ENCODE assay signal across 8 mouse cellular contexts in genomic region chr11:97150411-97151330, GRCm38 (mm10). TPM values are rescaled to one million over a fixed set of nuclear protein-coding genes. Genes with fewer than 3 reads are reported as not detected.
DNase-seq lines count a peak whose midpoint lies in the region; ATAC-seq and TF ChIP-seq lines count a peak whose summit lies in the region.

No protein-coding gene starts in this region.

- H3K4me2 ChIP-seq in forebrain, embryonic 14.5 days (ENCODE audit: low read length): peak overlapping the region; percentile 77
- peak overlapping the region; percentile 84 for H3K4me2 ChIP-seq in lung, embryonic 14.5 days
- H3K4me2 ChIP-seq in neural tube, embryonic 15.5 days: peak overlapping the region; percentile 89

- intact Hi-C loops in heart, postnatal 25 days (cut with DNase I): no loop called here

- peak overlapping the region; percentile 70 for H3K4me3 ChIP-seq in forebrain, embryonic 14.5 days (ENCODE audit: low read depth, low read length)
- peak overlapping the region; percentile 70 for H3K4me3 ChIP-seq in lung, embryonic 14.5 days (ENCODE audit: low read depth, low read length)
- peak overlapping the region; percentile 78 for H3K4me3 ChIP-seq in neural tube, embryonic 15.5 days (replicated peaks)

- H3K9me3 ChIP-seq in forebrain, embryonic 14.5 days (replicated peaks; ENCODE audit: control insufficient read depth, low read length): no peaks in the 10 kb centered on the region
- no peaks in the 10 kb centered on the region for H3K9me3 ChIP-seq in lung, embryonic 14.5 days (ENCODE audit: low read depth, low read length)
- no peaks in the 10 kb centered on the region for H3K9me3 ChIP-seq in neural tube, embryonic 15.5 days (replicated peaks)

- under 1% methylated on average over 69 of the region's 102 CpGs for WGBS in forebrain, embryonic 14.5 days
- under 1% methylated on average over 97 of the region's 102 CpGs for WGBS in lung, embryonic 14.5 days
- under 1% methylated on average over 82 of the region's 102 CpGs for WGBS in neural tube, embryonic 15.5 days

- peak overlapping the region; percentile 89 for H3K27ac ChIP-seq in forebrain, embryonic 14.5 days (ENCODE audit: low read depth, low read length)
- peak overlapping the region; percentile 94 for H3K27ac ChIP-seq in lung, embryonic 14.5 days (ENCODE audit: low read depth)
- peak overlapping the region; percentile 96 for H3K27ac ChIP-seq in neural tube, embryonic 15.5 days (replicated peaks)

- peak; percentile 82 for DNase-seq in ES-CJ7 (ENCODE audit: low read depth, low spot score)
- DNase-seq in forebrain, embryonic 14.5 days (ENCODE audit: low spot score): peak; percentile 84
- peak; percentile 49 for DNase-seq in heart, postnatal 25 days (ENCODE audit: low spot score)
- DNase-seq in layer of hippocampus, adult 9-11 months: peak; percentile 77
- DNase-seq in lung, embryonic 14.5 days: peak; percentile 89
- no peak for DNase-seq in spleen, postnatal 14 days (ENCODE audit: low spot score in 2 of 2)

- peaks cover 18% of the 10 kb centered on the region for H3K4me1 ChIP-seq in forebrain, embryonic 14.5 days (ENCODE audit: control insufficient read depth, insufficient read depth, low read length)
- H3K4me1 ChIP-seq in lung, embryonic 14.5 days (ENCODE audit: insufficient read depth): peaks cover 13% of the 10 kb centered on the region
- H3K4me1 ChIP-seq in neural tube, embryonic 15.5 days: peaks cover 45% of the 10 kb centered on the region

- H3K27me3 ChIP-seq in forebrain, embryonic 14.5 days (replicated peaks; ENCODE audit: control insufficient read depth, insufficient read depth, low read length): no peaks in the 10 kb centered on the region
- no peaks in the 10 kb centered on the region; the same call in 1 of the 2 replicates for H3K27me3 ChIP-seq in lung, embryonic 14.5 days (ENCODE audit: insufficient read depth, low read length)
- no peaks in the 10 kb centered on the region for H3K27me3 ChIP-seq in neural tube, embryonic 15.5 days (replicated peaks)

- peak overlapping the region; percentile 82 for H3K9ac ChIP-seq in forebrain, embryonic 14.5 days (ENCODE audit: low read length)
- H3K9ac ChIP-seq in lung, embryonic 14.5 days: peak overlapping the region; percentile 73
- H3K9ac ChIP-seq in neural tube, embryonic 15.5 days (replicated peaks): peak overlapping the region; percentile 87

- H3K36me3 ChIP-seq in forebrain, embryonic 14.5 days (ENCODE audit: control insufficient read depth, insufficient read depth, low read length): peaks cover 14% of the 10 kb centered on the region
- peaks cover 28% of the 10 kb centered on the region for H3K36me3 ChIP-seq in lung, embryonic 14.5 days (ENCODE audit: insufficient read depth)
- H3K36me3 ChIP-seq in neural tube, embryonic 15.5 days: peaks cover 27% of the 10 kb centered on the region

- no peak for TF ChIP-seq CTCF in lung, embryonic 14.5 days (IDR thresholded peaks at IDR 0.05; ENCODE audit: low read depth)

- peak; percentile 57 for ATAC-seq in cerebellum, adult (ENCODE audit: insufficient number of reproducible peaks, low FRiP score, low TSS enrichment)
- ATAC-seq in forebrain, embryonic 14.5 days: peak; percentile 84
- peak; percentile 78 for ATAC-seq in lung, embryonic 14.5 days (ENCODE audit: insufficient read depth)
- peak; percentile 85 for ATAC-seq in neural tube, embryonic 15.5 days (ENCODE audit: low FRiP score)

RNA-seq across cellular contexts. Expression of gene Tbkbp1, which starts 0.6 kb away (rescaled TPM):
- 4.8 and 5.4 TPM in 2 replicates for polyA plus RNA-seq in forebrain, embryonic 14.5 days (2014; fragmentation: Nextera tagmentation; extraction: Ambion mirVana)
- total RNA-seq in heart, postnatal 25 days (2021): 10 to 100 TPM; 13.3 to 16.7 TPM
- 9.4 and 10.8 TPM in 2 replicates for polyA plus RNA-seq in lung, embryonic 14.5 days (2014; fragmentation: Nextera tagmentation; extraction: Ambion mirVana)
- polyA plus RNA-seq in neural tube, embryonic 15.5 days (2015; fragmentation: Nextera tagmentation; extraction: Ambion mirVana): 8.8 and 9.5 TPM in 2 replicates

RNA-seq across cellular contexts. Expression of gene Tbx21, which starts 35.5 kb away (rescaled TPM):
- polyA plus RNA-seq in forebrain, embryonic 14.5 days (2014; fragmentation: Nextera tagmentation; extraction: Ambion mirVana): 0.11 and 0.13 TPM in 2 replicates
- total RNA-seq in heart, postnatal 25 days (2021): not detected
- not detected in 2 replicates for polyA plus RNA-seq in lung, embryonic 14.5 days (2014; fragmentation: Nextera tagmentation; extraction: Ambion mirVana)
- polyA plus RNA-seq in neural tube, embryonic 15.5 days (2015; fragmentation: Nextera tagmentation; extraction: Ambion mirVana): 0.23 and 0.43 TPM in 2 replicates

RNA-seq across cellular contexts. Expression of gene Kpnb1, which starts 37.0 kb away (rescaled TPM):
- 41.7 and 41.9 TPM in 2 replicates for polyA plus RNA-seq in forebrain, embryonic 14.5 days (2014; fragmentation: Nextera tagmentation; extraction: Ambion mirVana)
- 10 to 100 TPM; 80.0 to 81.2 TPM for total RNA-seq in heart, postnatal 25 days (2021)
- 81.2 and 83.4 TPM in 2 replicates for polyA plus RNA-seq in lung, embryonic 14.5 days (2014; fragmentation: Nextera tagmentation; extraction: Ambion mirVana)
- 26.7 and 32.2 TPM in 2 replicates for polyA plus RNA-seq in neural tube, embryonic 15.5 days (2015; fragmentation: Nextera tagmentation; extraction: Ambion mirVana)

Comparison
In these comparisons a context has a peak if more than half of its experiments do, and no peak if none do; other contexts are left out.
1. DNase-seq: peak in ES-CJ7 (single experiment), forebrain, embryonic 14.5 days (single experiment), heart, postnatal 25 days (single experiment), layer of hippocampus, adult 9-11 months (single experiment) and lung, embryonic 14.5 days (single experiment); none in spleen, postnatal 14 days (0 of 2).
2. Peak in every context shown above with its lines, with median percentiles within 50 percentile points of each other: ATAC-seq, H3K27ac ChIP-seq, H3K4me2 ChIP-seq, H3K4me3 ChIP-seq and H3K9ac ChIP-seq.